Mouse (Mus musculus): ENCODE results near the gene Ninj2. TPM values are rescaled to one million over a fixed set of nuclear protein-coding genes. Genes with fewer than 3 reads are reported as not detected.

The Ninj2 gene
- polyA plus RNA-seq, 1 experiment from 2014 or later, result not detected

DNA sequence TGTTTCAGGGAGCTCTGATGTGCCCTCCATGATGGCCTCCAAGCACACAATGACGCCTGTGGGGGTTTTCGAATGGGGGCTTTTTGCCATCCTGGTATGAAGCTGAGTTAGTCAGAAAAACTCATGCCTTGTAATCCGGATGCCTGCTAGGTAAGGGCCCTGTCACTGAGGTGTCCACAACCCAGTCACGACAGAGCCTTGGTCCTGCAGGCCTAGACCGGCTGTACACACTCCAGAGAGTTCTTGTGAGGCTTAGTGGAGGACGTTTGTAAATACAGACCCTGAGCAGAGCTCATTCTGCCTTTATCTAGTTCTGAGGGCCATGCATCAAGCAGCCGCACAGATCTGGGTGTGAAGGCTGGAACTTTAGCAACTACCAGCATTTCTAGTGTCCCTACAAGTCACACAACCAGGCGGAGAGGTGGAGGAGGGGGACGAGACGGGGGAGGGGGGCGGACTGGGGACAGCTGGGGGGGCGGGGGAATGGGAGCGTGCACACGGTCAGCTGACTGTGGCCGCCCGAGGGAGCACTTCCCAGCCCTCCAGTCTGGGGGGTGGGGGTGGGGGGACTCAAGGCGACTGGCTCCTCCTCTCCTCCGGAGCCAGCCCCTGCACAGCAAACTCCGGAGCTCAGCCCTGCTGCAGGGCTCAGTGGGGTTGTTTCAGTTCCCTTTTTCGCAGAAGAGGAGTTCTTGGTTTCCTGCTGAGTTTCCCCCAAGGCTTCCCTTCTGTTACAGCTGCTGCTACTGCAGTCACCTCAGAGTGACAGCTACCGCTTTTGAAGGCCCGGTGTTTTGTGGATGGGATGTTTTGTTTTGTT is 19.0 kb downstream of the Ninj2 start:
- ATAC-seq (ENCODE audit: low FRiP score, low read depth), result peak; percentile 94
- Histone ChIP-seq H3K27ac (replicated peaks) (peak overlapping the region; percentile 73), H3K9me3 (no peaks in the 10 kb centered on the region), H3K27me3 (no peaks in the 10 kb centered on the region), H3K4me3 (peak overlapping the region; percentile 24; the same call in 1 of the 2 replicates), H3K9ac (replicated peaks) (peak overlapping the region; percentile 31; the same call in 1 of the 2 replicates), H3K36me3 (no peaks in the 10 kb centered on the region), H3K4me2 (replicated peaks) (peak overlapping the region; percentile 49), H3K4me1 (peaks cover 12% of the 10 kb centered on the region)
- WGBS, result 7% methylated on average over 19 of the region's 22 CpGs

DNA sequence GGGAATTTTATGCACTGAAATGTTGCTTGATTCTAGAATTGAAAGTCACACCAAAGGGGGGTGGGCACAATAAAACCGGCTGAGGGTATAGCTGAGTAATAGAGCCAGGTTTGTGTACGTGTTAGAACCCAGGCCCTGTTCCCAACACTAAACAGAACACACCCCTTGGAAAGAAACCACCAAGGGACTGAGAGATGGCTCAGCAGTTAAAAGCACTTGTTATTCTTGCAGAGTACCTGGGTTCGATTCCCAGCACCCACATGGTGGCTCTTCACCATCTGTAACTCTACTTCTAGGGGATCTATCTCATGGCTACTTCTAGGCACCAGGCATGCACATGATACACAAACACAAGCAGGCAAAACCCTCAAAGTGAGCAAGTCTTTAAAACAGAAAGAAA is 20.7 kb downstream of the Ninj2 start:
- Histone ChIP-seq H3K4me2 (replicated peaks) (no peak overlapping the region), H3K4me3 (no peak overlapping the region), H3K27me3 (no peaks in the 10 kb centered on the region), H3K27ac (replicated peaks) (no peak overlapping the region), H3K9me3 (no peaks in the 10 kb centered on the region), H3K9ac (replicated peaks) (no peak overlapping the region), H3K36me3 (no peaks in the 10 kb centered on the region), H3K4me1 (peaks cover 12% of the 10 kb centered on the region)
- no peak for ATAC-seq (ENCODE audit: low FRiP score, low read depth)
- WGBS, result 96% methylated on average over 3 of the region's 3 CpGs

DNA sequence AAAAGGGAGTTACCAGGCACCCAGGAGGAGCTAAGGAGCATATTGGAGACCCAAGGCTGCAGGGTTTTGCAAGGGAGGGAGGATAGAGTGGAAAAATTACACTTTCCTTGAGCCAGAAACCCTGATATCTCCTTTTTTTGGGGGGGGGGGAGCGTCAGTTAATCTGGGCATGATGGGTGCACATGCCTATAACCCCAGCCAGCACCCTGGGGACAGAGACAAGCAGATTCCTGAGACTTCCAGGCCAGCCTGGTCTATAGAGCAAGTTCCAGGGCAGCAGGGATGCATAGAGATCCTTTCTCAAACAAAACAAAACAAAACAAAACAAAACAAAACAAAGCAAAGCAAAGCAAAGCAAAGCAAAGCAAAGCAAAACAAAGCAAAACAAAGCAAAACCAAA is 21.1 kb downstream of the Ninj2 start:
- no peak for ATAC-seq (ENCODE audit: low FRiP score, low read depth)
- 56% methylated on average over 1 of the region's 1 CpGs for WGBS
- no peaks in the 10 kb centered on the region for H3K27me3 ChIP-seq

DNA sequence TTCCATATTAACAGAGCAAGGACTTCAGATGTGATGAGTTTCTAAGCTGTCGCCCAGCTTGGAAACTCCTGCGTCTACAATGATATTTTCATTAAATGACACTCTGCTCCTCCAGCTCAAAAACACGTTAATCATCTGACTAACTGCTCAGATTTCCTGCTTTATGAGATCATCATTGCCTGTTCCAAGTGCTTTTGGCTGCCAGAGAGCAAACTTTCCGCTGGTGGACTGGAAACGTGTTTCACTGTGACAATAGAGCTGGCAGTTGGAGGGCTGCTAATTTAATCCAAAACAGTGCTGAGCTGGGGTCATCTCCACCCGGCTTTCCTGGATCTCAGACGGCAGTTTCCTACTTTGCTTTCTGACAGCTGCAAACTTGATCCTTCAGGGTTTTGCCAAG is 21.5 kb downstream of the Ninj2 start:
- Histone ChIP-seq H3K4me1 (peaks cover 12% of the 10 kb centered on the region), H3K4me2 (replicated peaks) (no peak overlapping the region), H3K27me3 (no peaks in the 10 kb centered on the region), H3K4me3 (no peak overlapping the region), H3K36me3 (no peaks in the 10 kb centered on the region), H3K27ac (replicated peaks) (no peak overlapping the region), H3K9me3 (no peaks in the 10 kb centered on the region), H3K9ac (replicated peaks) (no peak overlapping the region)
- no peak for ATAC-seq (ENCODE audit: low FRiP score, low read depth)
- 20% methylated on average over 7 of the region's 7 CpGs for WGBS

More for the DNA sequence above, 21.1 kb downstream of the Ninj2 start:
- Histone ChIP-seq H3K9me3 (no peaks in the 10 kb centered on the region), H3K4me3 (no peak overlapping the region), H3K4me1 (peaks cover 12% of the 10 kb centered on the region), H3K9ac (replicated peaks) (no peak overlapping the region), H3K36me3 (no peaks in the 10 kb centered on the region), H3K27ac (replicated peaks) (no peak overlapping the region), H3K4me2 (replicated peaks) (no peak overlapping the region)

DNA sequence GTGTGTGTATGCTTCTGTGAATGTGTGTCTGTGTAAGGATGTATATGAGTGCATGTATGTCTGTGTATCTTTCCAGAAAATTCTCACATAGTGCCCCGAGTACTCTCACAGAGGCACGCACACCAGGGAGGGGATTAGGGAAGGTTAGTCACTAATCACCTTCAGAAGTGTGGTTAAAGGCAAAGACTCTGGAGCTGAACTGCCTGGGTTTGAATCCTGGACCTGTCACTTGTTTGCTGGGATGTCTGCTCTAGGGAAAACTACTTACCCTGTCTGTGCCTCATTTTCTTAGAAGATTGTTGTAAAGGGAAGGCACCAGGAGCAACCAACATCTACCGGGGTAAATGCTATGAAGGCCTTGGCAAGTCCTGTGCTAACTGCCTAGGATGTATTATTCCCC is 22.3 kb downstream of the Ninj2 start:
- Histone ChIP-seq H3K9ac (replicated peaks) (no peak overlapping the region), H3K27ac (replicated peaks) (no peak overlapping the region), H3K4me1 (peaks cover 12% of the 10 kb centered on the region), H3K4me3 (no peak overlapping the region), H3K36me3 (no peaks in the 10 kb centered on the region), H3K4me2 (replicated peaks) (no peak overlapping the region), H3K9me3 (no peaks in the 10 kb centered on the region), H3K27me3 (no peaks in the 10 kb centered on the region)
- 33% methylated on average over 3 of the region's 3 CpGs for WGBS
- no peak for ATAC-seq (ENCODE audit: low FRiP score, low read depth)

DNA sequence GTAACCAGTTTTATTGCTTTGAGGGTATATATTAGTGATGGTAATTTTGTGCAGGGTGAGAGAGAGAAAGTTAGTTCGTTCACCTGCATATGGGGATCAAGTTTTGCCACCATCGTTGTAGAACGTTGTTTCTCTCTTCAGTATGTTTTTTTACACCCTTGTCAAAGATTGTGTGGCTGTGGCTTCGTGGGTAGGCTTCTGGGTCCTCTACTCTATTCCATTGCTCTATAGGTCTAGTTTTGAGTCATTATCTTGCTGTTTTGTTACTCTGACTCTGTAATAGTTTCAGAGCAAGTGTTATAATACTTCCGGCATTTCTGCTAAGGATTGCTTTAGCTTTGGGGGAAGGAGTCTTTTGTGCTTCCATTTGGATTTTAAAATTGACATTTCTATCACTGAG is 26.7 kb downstream of the Ninj2 start:
- no peaks in the 10 kb centered on the region for H3K36me3 ChIP-seq
- no peaks in the 10 kb centered on the region for H3K9me3 ChIP-seq
- no peak for ATAC-seq (ENCODE audit: low FRiP score, low read depth)
- H3K4me2 ChIP-seq (replicated peaks), result no peak overlapping the region
- no peaks in the 10 kb centered on the region for H3K27me3 ChIP-seq
- H3K9ac ChIP-seq (replicated peaks), result no peak overlapping the region
- no peaks in the 10 kb centered on the region for H3K4me1 ChIP-seq
- no peak overlapping the region for H3K27ac ChIP-seq (replicated peaks)
- WGBS, result 86% methylated on average over 5 of the region's 5 CpGs
- no peak overlapping the region for H3K4me3 ChIP-seq

DNA sequence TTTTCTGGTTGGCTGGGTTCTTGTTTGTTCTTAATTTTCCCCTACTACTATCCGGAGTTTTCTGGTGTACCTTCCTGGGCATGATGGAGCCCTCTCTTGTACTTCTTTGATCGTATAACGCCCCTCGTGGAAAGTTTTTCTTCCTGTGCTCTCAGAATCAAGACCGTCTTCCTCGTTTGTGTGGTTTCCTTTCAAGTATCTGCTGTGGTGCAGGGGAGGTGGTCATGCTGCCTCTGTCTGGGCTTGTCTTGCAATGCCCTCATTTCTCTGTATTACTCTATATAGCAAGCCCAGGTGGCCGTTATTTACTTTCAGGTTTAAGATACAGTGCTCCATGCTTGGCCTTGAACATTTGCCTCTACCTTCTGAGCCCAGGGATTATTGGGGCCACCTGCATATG is 31.5 kb downstream of the Ninj2 start:
- H3K36me3 ChIP-seq, result no peaks in the 10 kb centered on the region
- H3K4me2 ChIP-seq (replicated peaks), result no peak overlapping the region
- H3K4me1 ChIP-seq, result no peaks in the 10 kb centered on the region
- H3K9me3 ChIP-seq, result no peaks in the 10 kb centered on the region
- no peak overlapping the region for H3K9ac ChIP-seq (replicated peaks)
- 96% methylated on average over 7 of the region's 7 CpGs for WGBS
- no peak for ATAC-seq (ENCODE audit: low FRiP score, low read depth)
- no peaks in the 10 kb centered on the region for H3K27me3 ChIP-seq
- H3K27ac ChIP-seq (replicated peaks), result no peak overlapping the region
- H3K4me3 ChIP-seq, result no peak overlapping the region

DNA sequence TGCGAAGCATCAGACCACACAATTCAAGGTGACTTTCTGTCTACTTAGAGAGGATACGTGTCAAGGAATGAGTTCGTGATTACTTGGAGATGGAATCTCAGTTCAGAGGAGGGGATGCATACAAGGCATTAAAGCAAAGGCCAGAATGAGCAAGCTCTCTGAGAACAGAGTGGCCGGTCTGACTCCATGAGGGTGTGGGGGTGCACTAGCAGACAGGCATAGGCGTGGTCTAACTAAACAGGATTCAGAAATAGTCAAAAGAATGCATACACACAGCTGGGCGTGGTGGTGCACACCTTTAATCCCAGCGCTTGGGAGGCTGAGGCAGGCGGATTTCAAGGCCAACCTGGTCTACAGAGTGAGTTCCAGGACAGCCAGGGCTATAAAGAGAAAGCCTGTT is 33.3 kb downstream of the Ninj2 start:
- no peak for ATAC-seq (ENCODE audit: low FRiP score, low read depth)
- Histone ChIP-seq H3K4me3 (no peak overlapping the region), H3K9me3 (no peaks in the 10 kb centered on the region), H3K27me3 (no peaks in the 10 kb centered on the region), H3K36me3 (no peaks in the 10 kb centered on the region), H3K4me2 (replicated peaks) (no peak overlapping the region), H3K9ac (replicated peaks) (no peak overlapping the region), H3K4me1 (no peaks in the 10 kb centered on the region), H3K27ac (replicated peaks) (no peak overlapping the region)
- WGBS, result 94% methylated on average over 8 of the region's 8 CpGs

DNA sequence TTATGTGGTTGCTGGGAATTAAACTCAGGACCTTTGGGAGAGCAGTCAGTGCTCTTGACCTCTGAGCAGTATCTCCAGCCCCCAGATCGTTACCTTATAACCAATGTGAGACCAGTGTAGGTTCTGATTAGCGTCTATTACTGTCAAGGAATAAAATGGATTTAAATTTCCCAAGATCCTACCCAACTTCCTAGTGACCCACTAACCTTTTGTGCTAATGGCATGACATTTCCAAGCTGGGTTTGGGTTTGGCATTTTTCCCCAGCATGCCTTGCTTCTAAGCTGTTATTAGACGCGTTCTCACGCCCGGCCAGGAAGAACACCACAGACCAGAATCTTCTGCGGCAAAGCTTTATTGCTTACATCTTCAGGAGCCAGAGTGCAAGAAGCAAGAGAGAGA is 34.2 kb downstream of the Ninj2 start:
- H3K27me3 ChIP-seq, result no peaks in the 10 kb centered on the region
- H3K4me2 ChIP-seq (replicated peaks), result no peak overlapping the region
- H3K4me3 ChIP-seq, result no peak overlapping the region
- no peaks in the 10 kb centered on the region for H3K36me3 ChIP-seq
- no peaks in the 10 kb centered on the region for H3K9me3 ChIP-seq
- WGBS, result 95% methylated on average over 7 of the region's 7 CpGs
- H3K4me1 ChIP-seq, result no peaks in the 10 kb centered on the region
- no peak for ATAC-seq (ENCODE audit: low FRiP score, low read depth)
- no peak overlapping the region for H3K27ac ChIP-seq (replicated peaks)
- no peak overlapping the region for H3K9ac ChIP-seq (replicated peaks)

DNA sequence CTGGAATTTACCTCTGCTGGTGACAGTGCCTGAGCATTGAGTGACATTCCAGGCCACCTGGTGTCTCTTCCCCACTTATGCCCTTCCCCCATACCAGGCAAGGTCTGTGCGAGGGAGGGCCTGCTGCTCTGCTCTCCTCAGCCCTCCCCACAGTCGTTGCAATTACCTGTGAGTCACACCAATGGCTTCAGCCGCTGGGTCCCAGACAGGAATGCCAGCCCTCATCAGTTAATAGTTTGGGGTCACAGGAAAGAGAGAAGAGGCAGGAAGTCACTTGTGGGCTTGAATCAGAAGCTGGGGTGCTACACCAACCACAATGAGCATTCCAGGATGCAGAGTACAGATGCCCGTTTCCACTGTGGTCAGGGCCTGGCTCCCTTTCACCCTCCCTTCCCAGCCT is 41.6 kb downstream of the Ninj2 start:
- no peaks in the 10 kb centered on the region for H3K36me3 ChIP-seq
- H3K4me1 ChIP-seq, result no peaks in the 10 kb centered on the region
- H3K27me3 ChIP-seq, result no peaks in the 10 kb centered on the region
- H3K4me3 ChIP-seq, result no peak overlapping the region
- no peaks in the 10 kb centered on the region for H3K9me3 ChIP-seq
- H3K9ac ChIP-seq (replicated peaks), result no peak overlapping the region
- WGBS, result 91% methylated on average over 4 of the region's 4 CpGs
- no peak overlapping the region for H3K4me2 ChIP-seq (replicated peaks)
- H3K27ac ChIP-seq (replicated peaks), result no peak overlapping the region
- ATAC-seq (ENCODE audit: low FRiP score, low read depth), result no peak

DNA sequence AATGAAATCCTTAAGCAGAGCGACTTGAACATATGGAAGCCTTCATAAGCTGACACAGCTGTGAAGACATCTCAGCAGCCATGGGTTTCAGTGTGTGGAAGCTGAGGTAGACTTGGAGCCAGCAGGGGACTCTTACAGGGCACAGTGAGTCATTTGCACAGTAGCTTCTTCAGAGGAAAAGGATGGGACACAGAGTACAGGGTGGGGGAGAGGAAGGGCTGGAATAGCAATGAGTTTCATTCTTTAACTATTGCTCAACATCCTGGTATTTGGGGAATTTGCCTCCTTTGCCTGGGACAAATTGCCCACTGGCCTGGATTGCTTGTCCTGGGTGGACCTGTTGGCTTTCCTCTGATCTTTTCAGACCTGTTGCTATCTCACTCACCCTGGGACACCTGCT is 52.3 kb downstream of the Ninj2 start:
- no peak overlapping the region for H3K4me3 ChIP-seq
- no peaks in the 10 kb centered on the region for H3K9me3 ChIP-seq
- ATAC-seq (ENCODE audit: low FRiP score, low read depth), result no peak
- no peak overlapping the region for H3K27ac ChIP-seq (replicated peaks)
- no peaks in the 10 kb centered on the region for H3K36me3 ChIP-seq
- no peaks in the 10 kb centered on the region for H3K27me3 ChIP-seq
- H3K9ac ChIP-seq (replicated peaks), result no peak overlapping the region
- H3K4me2 ChIP-seq (replicated peaks), result no peak overlapping the region
- 76% methylated on average over 1 of the region's 1 CpGs for WGBS
- H3K4me1 ChIP-seq, result no peaks in the 10 kb centered on the region

DNA sequence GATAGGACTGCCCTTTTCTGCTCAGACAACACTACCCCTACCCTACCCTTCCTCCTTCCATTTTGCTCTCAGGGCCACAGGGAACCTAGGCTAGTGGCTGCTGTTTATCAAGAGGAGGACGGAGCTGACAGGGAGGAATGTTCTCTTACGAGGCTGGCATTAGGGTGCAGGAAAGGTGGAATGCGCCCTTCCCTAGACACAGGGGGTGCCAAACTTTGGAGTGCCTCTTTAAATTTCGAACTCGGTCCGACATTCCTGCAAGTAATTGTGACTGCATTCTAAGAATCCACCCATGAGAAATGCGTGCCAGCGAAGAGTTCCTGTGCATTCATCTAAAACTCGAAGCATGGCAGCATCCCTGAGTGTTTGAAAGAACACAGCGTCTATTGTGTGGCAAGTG is 53.5 kb downstream of the Ninj2 start:
- ATAC-seq (ENCODE audit: low FRiP score, low read depth), result no peak
- no peak overlapping the region for H3K4me2 ChIP-seq (replicated peaks)
- no peak overlapping the region for H3K27ac ChIP-seq (replicated peaks)
- H3K4me1 ChIP-seq, result no peaks in the 10 kb centered on the region
- H3K9me3 ChIP-seq, result no peaks in the 10 kb centered on the region
- 82% methylated on average over 10 of the region's 10 CpGs for WGBS
- H3K4me3 ChIP-seq, result no peak overlapping the region
- H3K36me3 ChIP-seq, result no peaks in the 10 kb centered on the region
- H3K9ac ChIP-seq (replicated peaks), result no peak overlapping the region
- H3K27me3 ChIP-seq, result no peaks in the 10 kb centered on the region

DNA sequence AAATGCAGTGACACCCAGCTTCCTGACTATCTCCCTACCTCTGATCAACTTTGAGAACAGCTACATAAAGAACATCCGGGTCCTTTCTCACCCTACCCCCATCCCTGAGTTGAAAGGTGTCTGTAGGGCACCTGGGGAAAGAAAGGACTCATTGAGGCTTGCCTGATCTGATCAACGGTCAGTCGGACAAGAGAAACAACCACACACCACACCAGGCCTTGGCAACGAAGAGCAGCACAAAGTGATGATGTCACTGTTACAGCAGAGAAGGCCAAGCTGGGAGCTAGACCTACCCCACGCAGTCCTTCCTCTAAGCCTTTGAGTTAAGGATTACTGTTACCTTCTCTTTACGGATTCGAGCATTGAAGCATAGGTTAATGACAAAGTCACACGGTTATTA is 54.3 kb downstream of the Ninj2 start:
- Histone ChIP-seq H3K36me3 (no peaks in the 10 kb centered on the region), H3K4me2 (replicated peaks) (no peak overlapping the region), H3K4me3 (no peak overlapping the region), H3K9me3 (no peaks in the 10 kb centered on the region), H3K9ac (replicated peaks) (no peak overlapping the region), H3K4me1 (no peaks in the 10 kb centered on the region), H3K27ac (replicated peaks) (no peak overlapping the region), H3K27me3 (no peaks in the 10 kb centered on the region)
- ATAC-seq (ENCODE audit: low FRiP score, low read depth), result no peak
- 75% methylated on average over 8 of the region's 8 CpGs for WGBS
